Mouse (Mus musculus) myocyte (in vitro differentiated cells): ENCODE measurements around the gene Zan. TPM values are rescaled to one million over a fixed set of nuclear protein-coding genes. Genes with fewer than 3 reads are reported as not detected.
"Not testable (repeated sequence)": the region's sequence is repeated elsewhere in the genome, so short reads cannot be mapped to it uniquely, and the experiment has no call there.

Experiments
- H3K27me3 ChIP-seq: one replicate; pipeline ENCODE4 v1.6.1; 2011; ENCODE audit not compliant: control insufficient read depth, insufficient read depth, insufficient read length
- H3K36me3 ChIP-seq: one replicate; pipeline ENCODE4 v1.6.1; 2011; ENCODE audit not compliant: control insufficient read depth, insufficient read depth
- H3K4me2 ChIP-seq: one replicate; pipeline ENCODE4 v1.6.1; 2011; ENCODE audit warnings: low read depth, control low read depth
- H3K4me3 ChIP-seq: one replicate; pipeline ENCODE4 v1.5.1; 2011; ENCODE audit warnings: mild to moderate bottlenecking, control low read depth, moderate library complexity
- H3K79me2 ChIP-seq: one replicate; pipeline ENCODE4 v1.6.1; 2011; ENCODE audit not compliant: control insufficient read depth, insufficient read depth
- H3ac ChIP-seq: one replicate; pipeline ENCODE4 v1.6.1; 2011; ENCODE audit not compliant: control insufficient read depth, insufficient read length
- CEBPB ChIP-seq: IDR thresholded peaks from 2 replicates; pipeline ENCODE4 v1.6.1; 2011; ENCODE audit warnings: mild to moderate bottlenecking, moderate library complexity; ENCODE audit not compliant: poor library complexity, insufficient read depth, severe bottlenecking
- E2F4 ChIP-seq: IDR thresholded peaks from one replicate; pipeline ENCODE4 v1.6.1; 2011; ENCODE audit warnings: mild to moderate bottlenecking, control low read depth, moderate library complexity; ENCODE audit not compliant: insufficient read depth
- MAX ChIP-seq: IDR thresholded peaks from one replicate; pipeline ENCODE4 v1.6.1; 2011; ENCODE audit warnings: low read depth, mild to moderate bottlenecking, control low read depth
- MYOD1 ChIP-seq, 3 experiments: IDR thresholded peaks; one replicate each; pipeline ENCODE4 v1.6.1; 2011; ENCODE audit warnings: control low read depth in 2 of 3, low read depth in 2 of 3, mild to moderate bottlenecking in 2 of 3, moderate library complexity in 1 of 3; ENCODE audit not compliant: insufficient read length in 2 of 3, control insufficient read depth in 1 of 3
- MYOG ChIP-seq, 3 experiments: IDR thresholded peaks; one replicate each; pipeline ENCODE4 v1.6.1; 2011; ENCODE audit warnings: control low read depth in 2 of 3, low read depth in 2 of 3, mild to moderate bottlenecking in 2 of 3; ENCODE audit not compliant: insufficient read length in 2 of 3, control insufficient read depth in 1 of 3, insufficient read depth in 1 of 3
- POLR2A ChIP-seq: IDR thresholded peaks from one replicate; pipeline ENCODE4 v1.6.1; 2011; ENCODE audit warnings: low read depth, mild to moderate bottlenecking, control low read depth, moderate library complexity; ENCODE audit not compliant: insufficient read length
- POLR2AphosphoS2 ChIP-seq: IDR thresholded peaks from one replicate; pipeline ENCODE4 v1.6.1; 2011; ENCODE audit warnings: low read depth, control low read depth; ENCODE audit not compliant: insufficient read length
- REST ChIP-seq: IDR thresholded peaks from one replicate; pipeline ENCODE4 v1.6.1; 2011; ENCODE audit warnings: mild to moderate bottlenecking, control low read depth, moderate library complexity; ENCODE audit not compliant: insufficient read depth, insufficient read length
- SRF ChIP-seq: IDR thresholded peaks from one replicate; pipeline ENCODE4 v1.6.1; 2011; ENCODE audit warnings: low read depth; ENCODE audit not compliant: control insufficient read depth, insufficient read length
- TCF12 ChIP-seq: IDR thresholded peaks from one replicate; pipeline ENCODE4 v1.6.1; 2011; ENCODE audit warnings: mild to moderate bottlenecking, control low read depth; ENCODE audit not compliant: poor library complexity, insufficient read depth, severe bottlenecking
- TCF3 ChIP-seq: IDR thresholded peaks from one replicate; pipeline ENCODE4 v1.6.1; 2011; ENCODE audit warnings: low read depth, control low read depth; ENCODE audit not compliant: insufficient read length
- USF1 ChIP-seq: IDR thresholded peaks from one replicate; pipeline ENCODE4 v1.6.1; 2011; ENCODE audit warnings: low read depth, mild to moderate bottlenecking, control low read depth, moderate library complexity
- polyA plus RNA-seq: library from polyadenylated mRNA; unstranded; fragments of >200 nt; fragmentation: generic; extraction: Trizol; gene quantifications from one replicate; pipeline ENCODE4 v1.2.1, GENCODE M21; 2012; ENCODE audit warnings: missing spikeins

Gene Zan
- polyA plus RNA-seq, 1 experiment: 0.01 TPM

DNA sequence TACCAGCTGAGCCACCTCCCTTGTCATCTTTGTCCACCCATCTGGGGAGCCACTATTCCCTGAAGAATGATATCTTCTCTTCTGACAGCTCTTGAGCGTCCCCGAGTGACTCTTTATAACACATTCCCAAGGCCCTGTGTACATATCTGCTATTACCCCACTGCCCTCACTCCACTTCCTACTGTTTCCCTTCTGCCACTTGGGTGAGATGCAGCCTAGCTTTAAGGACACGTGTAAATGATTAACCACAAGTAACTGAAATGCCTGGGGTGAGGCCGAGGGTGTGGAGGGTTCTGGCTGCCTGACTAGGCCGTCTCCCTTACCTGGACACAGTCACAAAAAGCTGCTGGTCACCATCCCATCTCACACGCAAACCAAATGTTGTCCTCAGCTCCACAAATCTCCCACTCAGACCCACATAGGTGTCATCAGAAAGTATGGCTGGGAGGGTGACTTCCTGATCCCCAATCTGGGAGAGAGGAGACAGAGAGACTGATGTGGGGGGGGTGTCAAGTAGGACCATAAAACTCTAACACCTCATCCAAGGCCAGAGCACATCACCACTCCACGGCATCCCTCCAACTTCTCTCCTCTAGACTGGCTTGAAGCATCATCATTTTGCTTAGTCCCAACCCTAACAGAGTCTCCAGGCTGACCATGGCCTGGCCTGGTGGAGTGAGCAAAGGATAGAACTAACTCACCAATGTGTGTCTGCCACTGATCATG lies 20.8 kb downstream of the Zan start:
- H3ac ChIP-seq: no peak overlapping the region
- H3K27me3 ChIP-seq: peaks cover 11% of the 10 kb centered on the region
- H3K36me3 ChIP-seq: no peaks in the 10 kb centered on the region
- no peak overlapping the region for H3K4me3 ChIP-seq
- TF ChIP-seq REST (no peak), POLR2AphosphoS2 (no peak), E2F4 (no peak), POLR2A (no peak)
- no peaks in the 10 kb centered on the region for H3K79me2 ChIP-seq
- no peak overlapping the region for H3K4me2 ChIP-seq

DNA sequence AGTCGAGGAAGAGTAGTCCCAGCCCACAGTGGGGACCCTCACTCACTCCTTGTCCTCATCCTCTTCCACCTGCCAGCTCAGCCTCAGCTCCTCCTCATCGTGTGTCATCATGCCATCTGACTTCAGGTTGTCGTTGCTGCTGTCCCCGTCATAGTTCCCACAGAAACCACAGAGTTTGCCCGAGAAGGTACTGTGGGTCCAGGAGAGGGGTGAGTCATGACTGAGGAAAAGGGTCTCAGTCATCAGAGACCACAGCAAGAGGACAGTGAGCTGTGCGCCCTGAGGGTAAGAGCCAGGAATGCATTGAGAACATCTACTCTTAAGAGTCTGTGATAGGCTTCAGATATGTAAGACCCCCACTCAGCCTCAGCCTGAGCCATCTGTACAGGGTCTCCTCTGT lies 21.7 kb downstream of the Zan start:
- Histone ChIP-seq H3K27me3 (peaks cover 13% of the 10 kb centered on the region), H3K36me3 (no peaks in the 10 kb centered on the region), H3ac (no peak overlapping the region), H3K4me2 (no peak overlapping the region), H3K4me3 (no peak overlapping the region), H3K79me2 (no peaks in the 10 kb centered on the region)
- TF ChIP-seq MYOG (IDR thresholded peaks at IDR 0.05; ENCODE audit: control insufficient read depth in 1 of 3, insufficient read depth in 1 of 3, insufficient read length in 2 of 3, low read depth in 2 of 3): no peak
- TF ChIP-seq POLR2A: no peak
- no peak for TF ChIP-seq REST
- TF ChIP-seq TCF12: no peak
- TF ChIP-seq MYOD1 (IDR thresholded peaks at IDR 0.05; ENCODE audit: control insufficient read depth in 1 of 3, insufficient read length in 2 of 3, low read depth in 2 of 3): no peak
- TF ChIP-seq E2F4: no peak
- TF ChIP-seq USF1: no peak
- TF ChIP-seq CEBPB: no peak

DNA sequence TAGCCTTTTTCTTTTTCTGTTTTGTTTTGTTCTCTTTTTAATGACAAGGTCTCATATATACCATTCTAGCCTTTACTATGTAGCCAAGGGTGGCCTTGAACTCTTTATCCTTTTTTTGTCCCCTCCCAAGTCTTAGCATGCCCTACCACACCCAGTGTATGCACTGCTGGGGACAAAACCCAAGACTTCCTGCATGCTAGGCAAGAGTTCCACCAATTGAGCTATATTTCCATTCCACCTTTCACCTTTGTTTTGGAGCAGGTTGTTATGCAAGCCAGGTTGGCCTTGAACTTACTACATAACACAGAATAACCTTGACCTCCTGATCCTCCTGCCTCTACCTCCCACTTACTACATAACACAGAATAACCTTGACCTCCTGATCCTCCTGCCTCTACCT lies 31.3 kb downstream of the Zan start:
- peaks cover 10% of the 10 kb centered on the region for H3K27me3 ChIP-seq
- H3ac ChIP-seq: no peak overlapping the region
- no peaks in the 10 kb centered on the region for H3K36me3 ChIP-seq
- no peak overlapping the region for H3K4me3 ChIP-seq
- H3K79me2 ChIP-seq: no peaks in the 10 kb centered on the region
- TF ChIP-seq MAX (no peak), MYOG (IDR thresholded peaks at IDR 0.05; ENCODE audit: control insufficient read depth in 1 of 3, insufficient read depth in 1 of 3, insufficient read length in 2 of 3, low read depth in 2 of 3) (no peak), E2F4 (no peak), USF1 (no peak), POLR2A (no peak), SRF (no peak), TCF12 (no peak), MYOD1 (IDR thresholded peaks at IDR 0.05; ENCODE audit: control insufficient read depth in 1 of 3, insufficient read length in 2 of 3, low read depth in 2 of 3) (no peak), REST (no peak), POLR2AphosphoS2 (no peak), TCF3 (no peak), CEBPB (no peak)
- H3K4me2 ChIP-seq: no peak overlapping the region

DNA sequence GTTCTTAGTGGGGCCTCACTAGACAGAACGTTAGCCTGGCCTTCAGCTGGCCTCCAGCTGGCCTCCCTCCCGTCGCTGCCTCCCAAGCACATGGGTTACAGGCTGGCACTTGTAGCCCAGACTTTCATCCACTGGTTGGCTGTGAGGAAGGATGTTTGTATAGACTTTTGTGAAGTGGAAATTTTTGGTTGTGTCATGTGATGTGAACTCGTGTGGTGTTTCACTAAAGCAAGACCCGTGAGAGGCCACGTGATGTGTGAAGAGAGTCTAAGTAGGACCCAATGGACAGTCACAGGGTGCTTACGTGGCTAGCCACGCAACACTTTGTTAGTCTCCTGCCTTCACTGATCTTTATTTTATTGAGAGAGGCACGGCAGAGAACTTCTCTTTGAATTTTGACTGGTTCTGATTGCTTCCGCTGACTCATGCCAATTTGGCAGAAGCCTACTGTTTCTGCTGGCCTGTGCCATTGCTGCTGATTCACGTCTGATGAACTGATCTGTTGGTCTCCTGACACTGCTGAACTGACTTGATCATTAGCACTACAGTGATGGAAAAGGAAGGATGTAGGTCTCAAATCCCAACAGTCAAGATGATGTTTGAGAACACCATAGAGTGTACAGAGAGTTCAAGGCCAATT lies 36.5 kb downstream of the Zan start:
- no peaks in the 10 kb centered on the region for H3K79me2 ChIP-seq
- no peak overlapping the region for H3K4me3 ChIP-seq
- H3K36me3 ChIP-seq: no peaks in the 10 kb centered on the region
- TF ChIP-seq USF1 (peak; percentile 56), POLR2AphosphoS2 (no peak)
- no peak overlapping the region for H3ac ChIP-seq
- H3K27me3 ChIP-seq: peaks cover 5% of the 10 kb centered on the region
- H3K4me2 ChIP-seq: peak overlapping the region; percentile 13

DNA sequence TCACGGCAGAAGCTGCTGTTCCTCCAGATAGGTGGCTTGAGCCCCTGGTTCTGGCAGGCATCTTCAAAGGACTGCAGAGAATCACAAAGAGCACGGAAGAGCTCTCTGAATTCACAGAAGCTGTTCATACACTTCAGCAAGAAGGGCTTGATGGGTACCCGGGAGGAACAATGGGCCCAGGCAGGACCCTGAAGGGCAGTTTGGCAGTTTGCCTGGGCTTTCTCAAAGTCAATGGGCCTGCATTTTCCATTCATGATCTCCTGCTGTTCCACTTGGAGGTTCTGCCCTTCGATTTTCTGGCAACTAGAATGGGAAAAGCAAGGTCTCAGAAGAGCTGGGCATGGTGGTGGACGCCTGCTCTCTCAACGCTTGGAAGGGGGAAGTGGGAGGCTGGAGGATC lies 43.0 kb downstream of the Zan start:
- Histone ChIP-seq H3K36me3 (no peaks in the 10 kb centered on the region), H3K27me3 (peaks cover 15% of the 10 kb centered on the region), H3K4me3 (no peak overlapping the region), H3K4me2 (no peak overlapping the region), H3K79me2 (no peaks in the 10 kb centered on the region), H3ac (no peak overlapping the region)
- TF ChIP-seq E2F4: no peak
- no peak for TF ChIP-seq MAX
- TF ChIP-seq CEBPB: no peak
- no peak for TF ChIP-seq POLR2AphosphoS2
- TF ChIP-seq MYOG (IDR thresholded peaks at IDR 0.05; ENCODE audit: control insufficient read depth in 1 of 3, insufficient read depth in 1 of 3, insufficient read length in 2 of 3, low read depth in 2 of 3): no peak

DNA sequence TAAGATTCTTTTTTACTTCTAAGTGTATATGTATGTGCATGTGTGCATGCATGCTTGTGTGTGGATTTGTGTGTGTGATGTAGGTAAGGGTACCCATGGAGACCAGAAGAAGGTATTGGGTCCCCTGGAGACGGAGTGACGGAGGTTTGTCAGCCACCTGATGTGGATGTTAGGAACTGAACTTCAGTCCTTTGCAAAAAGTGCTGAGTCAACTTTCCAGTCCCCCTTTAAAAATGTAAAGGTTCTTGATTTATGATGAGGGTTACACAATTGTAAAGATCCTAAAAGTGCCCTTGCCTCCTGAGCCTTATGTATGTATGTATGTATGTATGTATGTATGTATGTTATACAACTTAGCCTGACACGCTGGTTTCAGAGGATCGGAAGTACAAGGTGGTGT lies 46.5 kb downstream of the Zan start:
- not testable (repeated sequence) for H3ac ChIP-seq, H3K4me3 ChIP-seq, H3K79me2 ChIP-seq, H3K36me3 ChIP-seq, H3K4me2 ChIP-seq
- H3K27me3 ChIP-seq: peaks cover 26% of the 10 kb centered on the region
